Mouse (Mus musculus): ENCODE results near the gene Rgs8. TPM values are rescaled to one million over a fixed set of nuclear protein-coding genes. Genes with fewer than 3 reads are reported as not detected.

The Rgs8 gene
- not detected for polyA plus RNA-seq (2017; shearing (Covaris generic))

GRCm38 (mm10) chr1:153652938-153653623 lies at the start of gene Rgs8:
Gene Rgs8, plus strand, starts transcription at chr1:153653025.

GRCm38 (mm10) chr1:153740145-153740544 lies 87.3 kb downstream of the Rgs8 start, which contains the start of gene Rgs16:
Gene Rgs16, plus strand, starts transcription at chr1:153740349.

GRCm38 (mm10) chr1:153749211-153749801 lies 96.5 kb downstream of the Rgs8 start, which contains the start of gene Rnasel:
Gene Rnasel, plus strand, starts transcription at chr1:153749426.

Other genes with a start within 250 kb of the Rgs8 start
- 0.23 TPM for gene Shcbp1l, start 227.9 kb upstream of the Rgs8 start, polyA plus RNA-seq (2017; shearing (Covaris generic))
- 47.7 TPM for gene Dhx9, start 165.4 kb upstream of the Rgs8 start, polyA plus RNA-seq (2017; shearing (Covaris generic))
- not detected for gene Npl, start 103.0 kb upstream of the Rgs8 start, polyA plus RNA-seq (2017; shearing (Covaris generic))
- gene Rgs16, start 87.3 kb downstream of the Rgs8 start, polyA plus RNA-seq (2017; shearing (Covaris generic)), result 28.5 TPM
- gene Rnasel, start 96.4 kb downstream of the Rgs8 start, polyA plus RNA-seq (2017; shearing (Covaris generic)), result 27.7 TPM
- 0.12 TPM for gene Rgsl1, start 191.1 kb downstream of the Rgs8 start, polyA plus RNA-seq (2017; shearing (Covaris generic))
- gene Teddm1b, start 221.3 kb downstream of the Rgs8 start, polyA plus RNA-seq (2017; shearing (Covaris generic)), result 0.12 TPM
- gene Teddm1a, start 238.7 kb downstream of the Rgs8 start, polyA plus RNA-seq (2017; shearing (Covaris generic)), result not detected
- 29.5 TPM for gene Glul, start 246.9 kb downstream of the Rgs8 start, polyA plus RNA-seq (2017; shearing (Covaris generic))
- 0.43 TPM for gene Teddm2, start 247.2 kb downstream of the Rgs8 start, polyA plus RNA-seq (2017; shearing (Covaris generic))

All from CD4-positive, CD25-positive, alpha-beta regulatory T cell (primary cell).